Mouse (Mus musculus) MEL (cell line): Measurements from ENCODE around the gene Sars. TPM values are rescaled to one million over a fixed set of nuclear protein-coding genes. Genes with fewer than 3 reads are reported as not detected.

ENCODE experiments used
- DNase-seq: peaks from one replicate; pipeline ENCODE4 v3.0.0; 2011; ENCODE audit warnings: low read depth, low spot score
- H3K27ac ChIP-seq: 2 replicates; pipeline ENCODE4 v1.5.1; 2012; ENCODE audit warnings: low read depth, mild to moderate bottlenecking, control low read depth, low read length, moderate library complexity; ENCODE audit not compliant: control insufficient read depth
- H3K27me3 ChIP-seq, 2 experiments: fragments of 150-350 bp in 1 of 2; sonication (generic) in 1 of 2; 2 replicates each; pipeline ENCODE4 v1.6.1; 2012; ENCODE audit warnings: low read length in 2 of 2, mild to moderate bottlenecking in 2 of 2, improper control_type of control experiment in 1 of 2, moderate library complexity in 1 of 2; ENCODE audit not compliant: insufficient read depth in 2 of 2, control insufficient read depth in 1 of 2
- H3K36me3 ChIP-seq, 2 experiments: 2 replicates each; pipeline ENCODE4 v1.6.1; 2012 to 2014; ENCODE audit warnings: low read length in 2 of 2, improper control_type of control experiment in 1 of 2, inconsistent platforms in 1 of 2, mild to moderate bottlenecking in 1 of 2; ENCODE audit not compliant: insufficient read depth in 2 of 2, control insufficient read depth in 1 of 2
- H3K4me1 ChIP-seq, 2 experiments: fragments of 150-350 bp in 1 of 2; sonication (generic) in 1 of 2; 2 replicates each; pipeline ENCODE4 v1.6.1; 2012; ENCODE audit warnings: low read length in 2 of 2, improper control_type of control experiment in 1 of 2, mild to moderate bottlenecking in 1 of 2; ENCODE audit not compliant: insufficient read depth in 2 of 2, control insufficient read depth in 1 of 2
- H3K4me3 ChIP-seq, 2 experiments: fragments of 150-350 bp in 1 of 2; sonication (generic) in 1 of 2; 2 replicates each; pipeline ENCODE4 v1.5.1; 2012; ENCODE audit warnings: low read depth in 2 of 2, low read length in 2 of 2, mild to moderate bottlenecking in 2 of 2, moderate library complexity in 2 of 2, control low read depth in 1 of 2, improper control_type of control experiment in 1 of 2; ENCODE audit not compliant: control insufficient read depth in 1 of 2, insufficient read depth in 1 of 2
- H3K79me2 ChIP-seq: 2 replicates; pipeline ENCODE4 v1.6.1; 2012; ENCODE audit warnings: mild to moderate bottlenecking, low read length, moderate library complexity; ENCODE audit not compliant: control insufficient read depth, poor library complexity, insufficient read depth
- H3K9ac ChIP-seq: 2 replicates; pipeline ENCODE4 v1.6.1; 2012; ENCODE audit warnings: low read depth, mild to moderate bottlenecking, control low read depth, low read length, moderate library complexity; ENCODE audit not compliant: control insufficient read depth, poor library complexity, severe bottlenecking
- H3K9me3 ChIP-seq: fragments of 150-350 bp; sonication (generic); replicated peaks from 2 replicates; pipeline ENCODE4 v1.6.1; 2012; ENCODE audit warnings: mild to moderate bottlenecking, low read length, improper control_type of control experiment, moderate library complexity; ENCODE audit not compliant: insufficient read depth
- BHLHE40 ChIP-seq: IDR thresholded peaks from 2 replicates; pipeline ENCODE4 v1.6.1; 2012; ENCODE audit warnings: low read depth, mild to moderate bottlenecking, inconsistent platforms, low read length, improper control_type of control experiment, borderline replicate concordance
- CHD1 ChIP-seq: IDR thresholded peaks from 2 replicates; pipeline ENCODE4 v1.6.1; 2012; ENCODE audit warnings: low read depth, mild to moderate bottlenecking, inconsistent platforms, low read length, improper control_type of control experiment
- CHD2 ChIP-seq: IDR thresholded peaks from 2 replicates; pipeline ENCODE4 v1.6.1; 2011; ENCODE audit warnings: low read length, improper control_type of control experiment
- CTCF ChIP-seq, 3 experiments: IDR thresholded peaks in 2 of 3; conservative IDR thresholded peaks in 1 of 3; 2 replicates each; pipeline ENCODE4 v1.5.1; 2011 to 2012; ENCODE audit warnings: low read length in 3 of 3, low read depth in 2 of 3, mild to moderate bottlenecking in 2 of 3, improper control_type of control experiment in 1 of 3, inconsistent platforms in 1 of 3, mixed read lengths in 1 of 3, moderate library complexity in 1 of 3; ENCODE audit not compliant: control insufficient read depth in 1 of 3, insufficient read depth in 1 of 3, poor library complexity in 1 of 3, severe bottlenecking in 1 of 3
- E2F4 ChIP-seq: IDR thresholded peaks from 2 replicates; pipeline ENCODE4 v1.6.1; 2011; ENCODE audit warnings: low read depth, low read length, improper control_type of control experiment, borderline replicate concordance
- ELF1 ChIP-seq: IDR thresholded peaks from 2 replicates; pipeline ENCODE4 v1.6.1; 2014; ENCODE audit warnings: low read depth, mild to moderate bottlenecking, inconsistent platforms, low read length, improper control_type of control experiment, moderate library complexity
- EP300 ChIP-seq, 2 experiments: IDR thresholded peaks; 2 replicates each; pipeline ENCODE4 v1.6.1; 2011; ENCODE audit warnings: improper control_type of control experiment in 2 of 2, low read length in 2 of 2, low read depth in 1 of 2, mild to moderate bottlenecking in 1 of 2
- GATA1 ChIP-seq: IDR thresholded peaks from 2 replicates; pipeline ENCODE4 v1.6.1; 2011; ENCODE audit warnings: low read depth, low read length, improper control_type of control experiment
- HCFC1 ChIP-seq: IDR thresholded peaks from 2 replicates; pipeline ENCODE4 v1.6.1; 2012; ENCODE audit warnings: low read depth, mild to moderate bottlenecking, inconsistent platforms, low read length, improper control_type of control experiment, moderate library complexity
- JUND ChIP-seq: IDR thresholded peaks from 2 replicates; pipeline ENCODE4 v1.6.1; 2011; ENCODE audit warnings: low read depth, mild to moderate bottlenecking, improper control_type of control experiment, low read length
- KAT2A ChIP-seq: conservative IDR thresholded peaks from 2 replicates; pipeline ENCODE4 v1.6.1; 2012; ENCODE audit warnings: low read depth, low read length, improper control_type of control experiment, inconsistent platforms
- MAFK ChIP-seq: IDR thresholded peaks from 2 replicates; pipeline ENCODE4 v1.6.1; 2011; ENCODE audit warnings: low read depth, mild to moderate bottlenecking, low read length, improper control_type of control experiment, borderline replicate concordance
- MAX ChIP-seq: IDR thresholded peaks from 2 replicates; pipeline ENCODE4 v1.6.1; 2011; ENCODE audit warnings: low read length, improper control_type of control experiment
- MXI1 ChIP-seq: IDR thresholded peaks from 2 replicates; pipeline ENCODE4 v1.6.1; 2011; ENCODE audit warnings: mild to moderate bottlenecking, low read depth, low read length, improper control_type of control experiment
- POLR2A ChIP-seq, 2 experiments: IDR thresholded peaks; 2 replicates each; pipeline ENCODE4 v1.6.1; 2011 to 2012; ENCODE audit warnings: low read length in 2 of 2, mild to moderate bottlenecking in 2 of 2, control low read depth in 1 of 2, improper control_type of control experiment in 1 of 2, low read depth in 1 of 2, moderate library complexity in 1 of 2; ENCODE audit not compliant: control insufficient read depth in 1 of 2, insufficient read depth in 1 of 2, poor library complexity in 1 of 2
- POLR2AphosphoS2 ChIP-seq: IDR thresholded peaks from 2 replicates; pipeline ENCODE4 v1.6.1; 2011; ENCODE audit warnings: low read length, improper control_type of control experiment
- POLR2AphosphoS5 ChIP-seq: IDR thresholded peaks from 2 replicates; pipeline ENCODE4 v1.6.1; 2012; ENCODE audit warnings: low read depth, borderline replicate concordance, mild to moderate bottlenecking, inconsistent platforms, low read length, moderate library complexity, mixed read lengths
- RAD21 ChIP-seq: IDR thresholded peaks from 2 replicates; pipeline ENCODE4 v1.6.1; 2011; ENCODE audit warnings: mild to moderate bottlenecking, low read depth, low read length, improper control_type of control experiment
- RCOR1 ChIP-seq: IDR thresholded peaks from 2 replicates; pipeline ENCODE4 v1.6.1; 2012; ENCODE audit warnings: low read depth, mild to moderate bottlenecking, inconsistent platforms, low read length, improper control_type of control experiment
- SIN3A ChIP-seq: IDR thresholded peaks from 2 replicates; pipeline ENCODE4 v1.6.1; 2012; ENCODE audit warnings: low read length, improper control_type of control experiment, inconsistent platforms
- TCF12 ChIP-seq: IDR thresholded peaks from 2 replicates; pipeline ENCODE4 v1.6.1; 2014; ENCODE audit warnings: low read depth, mild to moderate bottlenecking, inconsistent platforms, low read length, improper control_type of control experiment, moderate library complexity
- UBTF ChIP-seq: IDR thresholded peaks from 2 replicates; pipeline ENCODE4 v1.6.1; 2012; ENCODE audit warnings: low read depth, mild to moderate bottlenecking, inconsistent platforms, low read length, improper control_type of control experiment, moderate library complexity, borderline replicate concordance; ENCODE audit not compliant: insufficient read depth
- USF2 ChIP-seq, 2 experiments: IDR thresholded peaks; 2 replicates each; pipeline ENCODE4 v1.6.1; 2011 to 2012; ENCODE audit warnings: improper control_type of control experiment in 2 of 2, low read length in 2 of 2, borderline replicate concordance in 1 of 2, inconsistent platforms in 1 of 2, low read depth in 1 of 2, mild to moderate bottlenecking in 1 of 2; ENCODE audit not compliant: insufficient read depth in 1 of 2
- ZC3H11A ChIP-seq: IDR thresholded peaks from 2 replicates; pipeline ENCODE4 v1.6.1; 2012; ENCODE audit warnings: low read depth, mild to moderate bottlenecking, inconsistent platforms, low read length, improper control_type of control experiment
- ZKSCAN1 ChIP-seq: IDR thresholded peaks from 2 replicates; pipeline ENCODE4 v1.6.1; 2012; ENCODE audit warnings: low read depth, mild to moderate bottlenecking, inconsistent platforms, low read length, improper control_type of control experiment, moderate library complexity
- ZNF384 ChIP-seq: IDR thresholded peaks from 2 replicates; pipeline ENCODE4 v1.6.1; 2012; ENCODE audit warnings: low read depth, mild to moderate bottlenecking, inconsistent platforms, low read length, improper control_type of control experiment
- polyA plus RNA-seq, 2 experiments: library from polyadenylated mRNA; stranded (reverse) in 1 of 2; unstranded in 1 of 2; fragments of >175 nt in 1 of 2; fragments of >200 nt in 1 of 2; gene quantifications; 2 replicates each; pipeline versions ENCODE4 v1.2.1 to v1.2.4; 2012; ENCODE audit warnings: low replicate concordance in 2 of 2, low read depth in 1 of 2; ENCODE audit not compliant: insufficient read length in 2 of 2, insufficient read depth in 1 of 2, missing spikeins in 1 of 2
- total RNA-seq: library from RNA; depleted of rRNA; stranded (reverse); fragments of 300-350 nt; gene quantifications from 2 replicates; pipeline ENCODE4 v1.2.3, GENCODE M21; 2012

Gene Sars
- total and polyA plus RNA-seq, 3 experiments: 202 to 337 TPM; not detected in 1

GRCm38 (mm10) chr3:108458380-108458779 lies 13.4 kb upstream of the Sars start (continued):
- TF ChIP-seq MAFK (no peak), JUND (no peak), GATA1 (no peak), MAX (0 out of 2 replicates have a peak, but pooled peaks have one; percentile 11), CTCF (IDR thresholded peaks at IDR 0.05 in 2 of 3, conservative IDR thresholded peaks at IDR 0.05 in 1 of 3; ENCODE audit: control insufficient read depth in 1 of 3, insufficient read depth in 1 of 3, low read depth in 2 of 3, low read length in 3 of 3, poor library complexity in 1 of 3, severe bottlenecking in 1 of 3) (no peak), RCOR1 (no peak), EP300 (IDR thresholded peaks at IDR 0.05; ENCODE audit: low read depth in 1 of 2, low read length in 2 of 2) (no peak), BHLHE40 (no peak), SIN3A (peak; percentile 48; the same call in 1 of the 2 replicates), HCFC1 (peak; percentile 72)

- Histone ChIP-seq H3K9ac (no peak overlapping the region), H3K27me3 (peaks cover 12 to 19% of the 10 kb centered on the region in 2 experiments)
- DNase-seq: no peak
Observed at GRCm38 (mm10) chr3:108454172-108454571, 9.2 kb upstream of the Sars start.

GRCm38 (mm10) chr3:108451969-108452368 lies 7.0 kb upstream of the Sars start:
- H3K27me3 ChIP-seq: peaks cover 16 to 24% of the 10 kb centered on the region in 2 experiments
- H3K4me3 ChIP-seq: no peak overlapping the region
- TF ChIP-seq EP300 (IDR thresholded peaks at IDR 0.05; ENCODE audit: low read depth in 1 of 2, low read length in 2 of 2) (no peak), MXI1 (no peak), E2F4 (no peak), BHLHE40 (no peak), ELF1 (no peak), POLR2AphosphoS5 (no peak), HCFC1 (no peak), ZC3H11A (no peak), POLR2A (IDR thresholded peaks at IDR 0.05; ENCODE audit: control insufficient read depth in 1 of 2, insufficient read depth in 1 of 2, low read depth in 1 of 2, low read length in 2 of 2, poor library complexity in 1 of 2) (no peak), CHD2 (no peak)
- no peaks in the 10 kb centered on the region for H3K4me1 ChIP-seq
- no peaks in the 10 kb centered on the region for H3K9me3 ChIP-seq
- no peaks in the 10 kb centered on the region for H3K79me2 ChIP-seq
- H3K9ac ChIP-seq: no peak overlapping the region
- H3K36me3 ChIP-seq: no peaks in the 10 kb centered on the region
- no peak overlapping the region for H3K27ac ChIP-seq
- no peak for DNase-seq

More at GRCm38 (mm10) chr3:108454172-108454571, 9.2 kb upstream of the Sars start:
- Histone ChIP-seq H3K4me1 (peaks cover 0 to 4% of the 10 kb centered on the region in 2 experiments; a peak in 1 of 4 replicates), H3K4me3 (no peak overlapping the region), H3K9me3 (no peaks in the 10 kb centered on the region), H3K79me2 (no peaks in the 10 kb centered on the region; the same call in 1 of the 2 replicates), H3K27ac (no peak overlapping the region), H3K36me3 (peaks cover 0 to 4% of the 10 kb centered on the region in 2 experiments; a peak in 2 of 4 replicates)
- TF ChIP-seq RCOR1: no peak
- TF ChIP-seq GATA1: no peak
- TF ChIP-seq CHD2: no peak
- TF ChIP-seq UBTF: no peak
- no peak for TF ChIP-seq ZC3H11A
- TF ChIP-seq TCF12: no peak
- no peak for TF ChIP-seq USF2 (IDR thresholded peaks at IDR 0.05; ENCODE audit: borderline replicate concordance in 1 of 2, insufficient read depth in 1 of 2, low read depth in 1 of 2, low read length in 2 of 2)
- no peak for TF ChIP-seq SIN3A
- no peak for TF ChIP-seq KAT2A
- no peak for TF ChIP-seq ZKSCAN1
- TF ChIP-seq BHLHE40: no peak
- no peak for TF ChIP-seq E2F4
- no peak for TF ChIP-seq CHD1
- no peak for TF ChIP-seq RAD21
- no peak for TF ChIP-seq EP300 (IDR thresholded peaks at IDR 0.05; ENCODE audit: low read depth in 1 of 2, low read length in 2 of 2)
- TF ChIP-seq POLR2AphosphoS2: no peak
- TF ChIP-seq ZNF384: no peak
- no peak for TF ChIP-seq MAFK
